In genomic region chr11:5521516-5522291, GRCm38 (mm10) we compare ENCODE assay signal across 7 mouse cellular contexts. TPM values are rescaled to one million over a fixed set of nuclear protein-coding genes. Genes with fewer than 3 reads are reported as not detected.
DNase-seq lines count a peak whose midpoint lies in the region; ATAC-seq lines count a peak whose summit lies in the region.

No protein-coding gene starts in this region.

- no peaks in the 10 kb centered on the region for H3K27me3 ChIP-seq in megakaryocyte, embryonic 14.5 days (replicated peaks)

- H3K4me3 ChIP-seq in megakaryocyte, embryonic 14.5 days (replicated peaks), result peak overlapping the region; percentile 99

- ATAC-seq in inflammation-experienced regulatory T-cells, adult 6 months, result peak; percentile 47

- H3K4me1 ChIP-seq in megakaryocyte, embryonic 14.5 days, result peaks cover 46% of the 10 kb centered on the region

- H3K9me3 ChIP-seq in megakaryocyte, embryonic 14.5 days, result no peaks in the 10 kb centered on the region

- H3K36me3 ChIP-seq in megakaryocyte, embryonic 14.5 days (replicated peaks; ENCODE audit: low read length), result peaks cover 48% of the 10 kb centered on the region

- DNase-seq in adipocyte (ENCODE audit: low spot score), result peak; percentile 91
- DNase-seq in embryo, embryonic 10 days (ENCODE audit: low spot score), result peak; percentile 82
- DNase-seq in gastrocnemius, postnatal 10 days, result peak; percentile 46
- DNase-seq in left cerebral cortex, adult 9 months (ENCODE audit: low spot score in 2 of 2), result peak; percentile 54 to 77
- peak; percentile 77 to 82 for DNase-seq in right cerebral cortex, postnatal 10 days (ENCODE audit: low spot score in 2 of 2)

RNA-seq across cellular contexts. Expression of gene Xbp1, which starts 1.2 kb away (rescaled TPM):
- 10 to 100 TPM; 44.6 to 57.0 TPM for total RNA-seq in gastrocnemius, postnatal 10 days (2021)
- polyA plus RNA-seq in inflammation-experienced regulatory T-cells, adult 6 months (2017; shearing (Covaris generic)), result 10 to 100 TPM; 41.8 to 48.9 (median 45.0) TPM
- polyA plus RNA-seq in megakaryocyte, embryonic 14.5 days (2012; ENCODE audit: insufficient read depth, low replicate concordance), result 49.2 and 62.7 TPM in 2 replicates

RNA-seq across cellular contexts. Expression of gene Ccdc117, which starts 20.3 kb away (rescaled TPM):
- total RNA-seq in gastrocnemius, postnatal 10 days (2021), result 10 to 100 TPM; 11.7 TPM
- 1 to 10 TPM; 3.3 to 5.9 (median 3.6) TPM for polyA plus RNA-seq in inflammation-experienced regulatory T-cells, adult 6 months (2017; shearing (Covaris generic))
- 1.2 TPM in 1 of 2 replicates, not detected in the other for polyA plus RNA-seq in megakaryocyte, embryonic 14.5 days (2012; ENCODE audit: insufficient read depth, low replicate concordance)

RNA-seq across cellular contexts. Expression of gene Ankrd36, which starts 47.8 kb away (rescaled TPM):
- not detected for total RNA-seq in gastrocnemius, postnatal 10 days (2021)
- not detected for polyA plus RNA-seq in inflammation-experienced regulatory T-cells, adult 6 months (2017; shearing (Covaris generic))
- 0.19 TPM in 1 of 2 replicates, not detected in the other for polyA plus RNA-seq in megakaryocyte, embryonic 14.5 days (2012; ENCODE audit: insufficient read depth, low replicate concordance)

Comparison
In these comparisons a context has a peak if more than half of its experiments do, and no peak if none do; other contexts are left out.
1. Peak in every context shown above with its lines: DNase-seq, ATAC-seq and H3K4me3 ChIP-seq.